Mouse (Mus musculus) neural tube, embryonic 15.5 days (tissue): ENCODE measurements around the gene Kirrel. TPM values are rescaled to one million over a fixed set of nuclear protein-coding genes. Genes with fewer than 3 reads are reported as not detected.

Experiments
- ATAC-seq: fragments of 200-750 bp; cut with Nextera tagmentation; 2 replicates; pipeline ENCODE4 v1.8.0; 2017; ENCODE audit warnings: mild to moderate bottlenecking, moderate TSS enrichment, moderate library complexity; ENCODE audit not compliant: low FRiP score
- H3K27ac ChIP-seq: fragments of 300-500 bp; sonication (generic); replicated peaks from 2 replicates; pipeline ENCODE4 v1.5.1; 2015; ENCODE audit warnings: mild to moderate bottlenecking, inconsistent platforms
- H3K27me3 ChIP-seq: fragments of 300-500 bp; sonication (generic); replicated peaks from 2 replicates; pipeline ENCODE4 v1.6.1; 2015; ENCODE audit warnings: inconsistent platforms
- H3K36me3 ChIP-seq: fragments of 300-500 bp; sonication (generic); 2 replicates; pipeline ENCODE4 v1.6.1; 2015; ENCODE audit warnings: inconsistent platforms
- H3K4me1 ChIP-seq: fragments of 300-500 bp; sonication (generic); 2 replicates; pipeline ENCODE4 v1.6.1; 2015; ENCODE audit warnings: inconsistent platforms
- H3K4me2 ChIP-seq: fragments of 300-500 bp; sonication (generic); 2 replicates; pipeline ENCODE4 v1.6.1; 2015; ENCODE audit warnings: inconsistent platforms, mild to moderate bottlenecking, moderate library complexity
- H3K4me3 ChIP-seq: fragments of 300-500 bp; sonication (generic); replicated peaks from 2 replicates; pipeline ENCODE4 v1.5.1; 2015; ENCODE audit warnings: mild to moderate bottlenecking, inconsistent platforms
- H3K9ac ChIP-seq: fragments of 300-500 bp; sonication (generic); replicated peaks from 2 replicates; pipeline ENCODE4 v1.6.1; 2015; ENCODE audit warnings: mild to moderate bottlenecking, inconsistent platforms
- H3K9me3 ChIP-seq: fragments of 300-500 bp; sonication (generic); replicated peaks from 2 replicates; pipeline ENCODE4 v1.6.1; 2016; ENCODE audit warnings: inconsistent platforms
- WGBS: fragments of 180-500 bp; shearing (Covaris S2); methylation state at CpG from one replicate; pipeline ENCODE4 v1.1.7; 2015; ENCODE audit warnings: mixed read lengths; 5-methylcytosine and 5-hydroxymethylcytosine counted together
- polyA plus RNA-seq: library from polyadenylated mRNA; unstranded; fragments of >200 nt; fragmentation: Nextera tagmentation; extraction: Ambion mirVana; gene quantifications from 2 replicates; pipeline ENCODE4 v1.2.1, GENCODE M21; 2015

The Kirrel gene
- polyA plus RNA-seq, 1 experiment from 2014 or later, result 5.9 TPM

- WGBS, result 34% methylated on average over 13 of the region's 13 CpGs
- Histone ChIP-seq H3K9me3 (no peaks in the 10 kb centered on the region), H3K36me3 (no peaks in the 10 kb centered on the region), H3K27ac (peak overlapping the region; percentile 54), H3K4me1 (peaks cover 9% of the 10 kb centered on the region), H3K27me3 (no peaks in the 10 kb centered on the region), H3K9ac (no peak overlapping the region), H3K4me2 (no peak overlapping the region), H3K4me3 (no peak overlapping the region)
- ATAC-seq, result no peak
Observed at GRCm38 (mm10) chr3:87072612-87073515, 101.7 kb downstream of the Kirrel start.

GRCm38 (mm10) chr3:87072191-87072590 lies 102.4 kb downstream of the Kirrel start:
- no peaks in the 10 kb centered on the region for H3K36me3 ChIP-seq
- no peaks in the 10 kb centered on the region for H3K9me3 ChIP-seq
- no peak overlapping the region for H3K4me3 ChIP-seq
- H3K27ac ChIP-seq, result no peak overlapping the region
- no peak overlapping the region for H3K4me2 ChIP-seq
- H3K9ac ChIP-seq, result no peak overlapping the region
- peaks cover 9% of the 10 kb centered on the region for H3K4me1 ChIP-seq
- ATAC-seq, result no peak
- WGBS, result 76% methylated on average over 3 of the region's 3 CpGs
- no peaks in the 10 kb centered on the region for H3K27me3 ChIP-seq

- Histone ChIP-seq H3K27me3 (no peaks in the 10 kb centered on the region), H3K36me3 (no peaks in the 10 kb centered on the region), H3K4me1 (no peaks in the 10 kb centered on the region), H3K9ac (no peak overlapping the region), H3K9me3 (no peaks in the 10 kb centered on the region), H3K4me3 (no peak overlapping the region), H3K4me2 (no peak overlapping the region), H3K27ac (no peak overlapping the region)
- 91% methylated on average over 8 of the region's 8 CpGs for WGBS
- ATAC-seq, result no peak
Observed at GRCm38 (mm10) chr3:87067396-87067975, 107.1 kb downstream of the Kirrel start.

- WGBS, result 95% methylated on average over 1 of the region's 1 CpGs
- H3K4me2 ChIP-seq, result no peak overlapping the region
- no peaks in the 10 kb centered on the region for H3K27me3 ChIP-seq
- H3K4me1 ChIP-seq, result no peaks in the 10 kb centered on the region
- H3K9ac ChIP-seq, result no peak overlapping the region
- no peak overlapping the region for H3K27ac ChIP-seq
- no peak overlapping the region for H3K4me3 ChIP-seq
- no peak for ATAC-seq
- H3K36me3 ChIP-seq, result no peaks in the 10 kb centered on the region
- no peaks in the 10 kb centered on the region for H3K9me3 ChIP-seq
Observed at GRCm38 (mm10) chr3:87053939-87054338, 120.6 kb downstream of the Kirrel start.

- Histone ChIP-seq H3K4me1 (no peaks in the 10 kb centered on the region), H3K4me3 (no peak overlapping the region), H3K4me2 (no peak overlapping the region), H3K36me3 (no peaks in the 10 kb centered on the region), H3K27ac (no peak overlapping the region), H3K27me3 (no peaks in the 10 kb centered on the region), H3K9ac (no peak overlapping the region), H3K9me3 (no peaks in the 10 kb centered on the region)
- WGBS, result 83% methylated on average over 5 of the region's 5 CpGs
- no peak for ATAC-seq
Observed at GRCm38 (mm10) chr3:87047801-87048200, 126.7 kb downstream of the Kirrel start.

- no peak for ATAC-seq
- WGBS, result 78% methylated on average over 2 of the region's 2 CpGs
- no peaks in the 10 kb centered on the region for H3K4me1 ChIP-seq
- no peaks in the 10 kb centered on the region for H3K9me3 ChIP-seq
- no peak overlapping the region for H3K27ac ChIP-seq
- no peak overlapping the region for H3K4me3 ChIP-seq
- H3K4me2 ChIP-seq, result no peak overlapping the region
- H3K36me3 ChIP-seq, result no peaks in the 10 kb centered on the region
- H3K27me3 ChIP-seq, result no peaks in the 10 kb centered on the region
- no peak overlapping the region for H3K9ac ChIP-seq
Observed at GRCm38 (mm10) chr3:87041733-87042132, 132.8 kb downstream of the Kirrel start.

- no peaks in the 10 kb centered on the region for H3K27me3 ChIP-seq
- no peaks in the 10 kb centered on the region for H3K9me3 ChIP-seq
- H3K36me3 ChIP-seq, result no peaks in the 10 kb centered on the region
- no peak for ATAC-seq
- H3K27ac ChIP-seq, result no peak overlapping the region
- H3K4me3 ChIP-seq, result no peak overlapping the region
- WGBS, result 91% methylated on average over 6 of the region's 6 CpGs
- H3K4me2 ChIP-seq, result no peak overlapping the region
- H3K4me1 ChIP-seq, result no peaks in the 10 kb centered on the region
- H3K9ac ChIP-seq, result no peak overlapping the region
Observed at GRCm38 (mm10) chr3:87038500-87038899, 136.0 kb downstream of the Kirrel start.

- WGBS, result 83% methylated on average over 4 of the region's 4 CpGs
- Histone ChIP-seq H3K4me1 (no peaks in the 10 kb centered on the region), H3K36me3 (no peaks in the 10 kb centered on the region), H3K27ac (no peak overlapping the region), H3K9me3 (no peaks in the 10 kb centered on the region), H3K4me2 (no peak overlapping the region), H3K4me3 (no peak overlapping the region), H3K27me3 (no peaks in the 10 kb centered on the region), H3K9ac (no peak overlapping the region)
- ATAC-seq, result no peak
Observed at GRCm38 (mm10) chr3:87034061-87034460, 140.5 kb downstream of the Kirrel start.

GRCm38 (mm10) chr3:87033357-87033756 lies 141.2 kb downstream of the Kirrel start:
- H3K27ac ChIP-seq, result no peak overlapping the region
- H3K4me1 ChIP-seq, result no peaks in the 10 kb centered on the region
- no peaks in the 10 kb centered on the region for H3K36me3 ChIP-seq
- ATAC-seq, result no peak
- no peak overlapping the region for H3K4me3 ChIP-seq
- H3K4me2 ChIP-seq, result no peak overlapping the region
- WGBS, result 29% methylated on average over 8 of the region's 8 CpGs
- no peak overlapping the region for H3K9ac ChIP-seq
- H3K27me3 ChIP-seq, result no peaks in the 10 kb centered on the region
- no peaks in the 10 kb centered on the region for H3K9me3 ChIP-seq

GRCm38 (mm10) chr3:87030855-87031254 lies 143.7 kb downstream of the Kirrel start:
- Histone ChIP-seq H3K4me2 (no peak overlapping the region), H3K9me3 (no peaks in the 10 kb centered on the region), H3K4me3 (no peak overlapping the region), H3K9ac (no peak overlapping the region), H3K36me3 (no peaks in the 10 kb centered on the region), H3K4me1 (no peaks in the 10 kb centered on the region), H3K27ac (no peak overlapping the region), H3K27me3 (no peaks in the 10 kb centered on the region)
- ATAC-seq, result peak; percentile 55
- 19% methylated on average over 6 of the region's 6 CpGs for WGBS
